Mouse (Mus musculus): ENCODE measurements around the gene Lcat.

DNA sequence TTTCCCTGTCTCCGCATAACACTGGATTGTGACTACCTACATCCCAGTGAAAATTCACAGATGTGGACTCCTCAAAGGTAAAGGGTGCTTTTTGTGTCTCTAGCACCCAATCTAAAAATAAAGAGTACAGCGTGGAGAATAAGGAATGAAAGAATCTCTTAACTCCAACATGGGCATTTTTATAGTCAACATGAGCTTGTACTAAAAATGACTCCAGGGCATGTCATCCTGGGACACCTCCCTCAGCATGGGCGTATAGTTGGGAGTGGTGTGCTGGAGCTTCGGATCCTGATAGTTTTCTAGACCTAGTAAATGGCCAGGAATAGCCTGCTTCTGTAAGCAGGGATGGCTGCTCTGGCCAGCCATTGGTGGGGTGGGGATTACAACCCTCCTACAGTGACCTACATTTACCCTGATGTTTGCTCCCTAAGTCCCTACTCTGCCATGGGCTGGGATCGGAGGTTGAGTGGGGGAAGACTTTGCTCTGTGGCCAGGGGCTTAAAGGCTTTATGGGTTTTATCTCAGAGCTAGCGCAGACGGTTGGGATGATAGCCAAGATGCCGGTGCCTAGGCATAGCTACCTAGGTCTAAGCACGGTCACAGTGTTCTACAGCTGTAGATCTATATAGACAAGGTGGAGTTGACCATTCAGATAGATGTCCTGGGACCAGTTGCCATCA, 45.2 kb downstream of the Lcat start:
- TF ChIP-seq FLI1 (IDR thresholded peaks at IDR 0.05; ENCODE audit: low read length) (no peak), GATA1 (IDR thresholded peaks at IDR 0.05; ENCODE audit: borderline replicate concordance, low read length) (no peak)
